Mouse (Mus musculus) midbrain, embryonic 11.5 days (tissue): Measurements from ENCODE around the gene Prss43. TPM values are rescaled to one million over a fixed set of nuclear protein-coding genes. Genes with fewer than 3 reads are reported as not detected.
"Not testable (repeated sequence)": the region's sequence is repeated elsewhere in the genome, so short reads cannot be mapped to it uniquely, and the experiment has no call there.

Source experiments
- ATAC-seq: fragments of 200-750 bp; cut with Nextera tagmentation; 2 replicates; pipeline ENCODE4 v1.8.0; 2017; ENCODE audit warnings: moderate TSS enrichment, moderate library complexity; ENCODE audit not compliant: low FRiP score
- DNase-seq: peaks from one replicate; pipeline ENCODE4 v3.0.0; 2015; ENCODE audit warnings: low spot score; ENCODE audit errors: missing footprints
- H3K27ac ChIP-seq: fragments of 300-500 bp; sonication (generic); 2 replicates; pipeline ENCODE4 v1.5.1; 2014; ENCODE audit warnings: low read depth, low read length
- H3K27me3 ChIP-seq: fragments of 300-500 bp; sonication (generic); 2 replicates; pipeline ENCODE4 v1.6.1; 2014; ENCODE audit warnings: mild to moderate bottlenecking, low read length, moderate library complexity, mixed read lengths; ENCODE audit not compliant: control insufficient read depth, insufficient read depth
- H3K36me3 ChIP-seq: fragments of 300-500 bp; sonication (generic); 2 replicates; pipeline ENCODE4 v1.6.1; 2014; ENCODE audit warnings: mild to moderate bottlenecking, low read length, moderate library complexity, mixed read lengths; ENCODE audit not compliant: control insufficient read depth, insufficient read depth
- H3K4me1 ChIP-seq: fragments of 300-500 bp; sonication (generic); 2 replicates; pipeline ENCODE4 v1.6.1; 2014; ENCODE audit warnings: low read length; ENCODE audit not compliant: control insufficient read depth, insufficient read depth
- H3K4me2 ChIP-seq: fragments of 300-500 bp; sonication (generic); 2 replicates; pipeline ENCODE4 v1.6.1; 2014; ENCODE audit warnings: mild to moderate bottlenecking, moderate library complexity
- H3K4me3 ChIP-seq: fragments of 300-500 bp; sonication (generic); 2 replicates; pipeline ENCODE4 v1.5.1; 2014; ENCODE audit warnings: low read depth, low read length
- H3K9ac ChIP-seq: fragments of 300-500 bp; sonication (generic); 2 replicates; pipeline ENCODE4 v1.6.1; 2014; ENCODE audit warnings: low read length
- H3K9me3 ChIP-seq: fragments of 300-500 bp; sonication (generic); 2 replicates; pipeline ENCODE4 v1.6.1; 2016; ENCODE audit warnings: low read length; ENCODE audit not compliant: control insufficient read depth
- WGBS: fragments of 180-500 bp; shearing (Covaris S2); extraction: QIAGEN DNeasy Blood & Tissue Kit; methylation state at CpG from one replicate; pipeline ENCODE4 v1.1.7; 2014; 5-methylcytosine and 5-hydroxymethylcytosine counted together
- polyA plus RNA-seq: library from polyadenylated mRNA; unstranded; fragments of >200 nt; fragmentation: Nextera tagmentation; extraction: Ambion mirVana; gene quantifications from 2 replicates; pipeline ENCODE4 v1.2.1, GENCODE M21; 2014

Gene Prss43
- polyA plus RNA-seq, 1 experiment from 2014 or later: not detected

- Histone ChIP-seq H3K4me3 (no peak overlapping the region), H3K4me1 (no peaks in the 10 kb centered on the region), H3K9me3 (no peaks in the 10 kb centered on the region), H3K27ac (no peak overlapping the region), H3K9ac (no peak overlapping the region), H3K27me3 (no peaks in the 10 kb centered on the region), H3K4me2 (no peak overlapping the region), H3K36me3 (no peaks in the 10 kb centered on the region)
- no peak for DNase-seq
- WGBS: 84% methylated on average over 10 of the region's 10 CpGs
- no peak for ATAC-seq
Observed at GRCm38 (mm10) chr9:110797013-110797412, 29.5 kb upstream of the Prss43 start.

DNA sequence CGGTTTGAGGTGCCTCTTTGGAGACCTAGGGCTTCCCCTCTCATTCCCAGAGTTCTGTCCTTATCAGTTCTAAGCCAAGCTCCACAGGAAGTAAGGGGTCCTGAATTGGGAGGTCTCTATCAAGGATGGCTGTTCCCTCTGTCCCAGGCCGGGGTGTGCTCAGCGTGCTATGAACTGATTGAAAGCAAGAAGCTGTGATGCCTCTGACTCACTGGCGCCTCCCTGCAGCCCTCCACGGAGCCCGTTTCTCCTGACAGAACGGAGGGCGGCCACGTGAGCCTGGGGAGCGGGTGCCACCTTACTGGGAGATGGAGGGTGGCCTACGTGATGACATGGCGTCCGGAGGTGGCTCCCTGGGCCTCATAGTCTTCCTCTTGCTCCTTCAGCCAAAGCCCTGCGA is 28.6 kb upstream of the Prss43 start, which contains the start of gene Prss42:
Gene Prss42 (plus strand): TSS at position 301 of the 400 bp plus-strand sequence.
- Histone ChIP-seq H3K36me3 (no peaks in the 10 kb centered on the region), H3K9ac (no peak within 1 kb of the TSS), H3K27me3 (no peaks in the 10 kb centered on the region), H3K4me3 (no peak within 1 kb of the TSS), H3K4me2 (no peak within 1 kb of the TSS), H3K27ac (no peak within 1 kb of the TSS), H3K9me3 (no peaks in the 10 kb centered on the region), H3K4me1 (no peaks in the 10 kb centered on the region)
- DNase-seq (no peak), ATAC-seq (no peak)
- WGBS: 94% methylated on average over 14 of the region's 14 CpGs

- H3K4me1 ChIP-seq: no peaks in the 10 kb centered on the region
- H3K9ac ChIP-seq: no peak overlapping the region
- ATAC-seq (no peak), DNase-seq (no peak)
- no peaks in the 10 kb centered on the region for H3K27me3 ChIP-seq
- H3K4me2 ChIP-seq: no peak overlapping the region
- H3K4me3 ChIP-seq: no peak overlapping the region
- no peak overlapping the region for H3K27ac ChIP-seq
- WGBS: 87% methylated on average over 8 of the region's 8 CpGs
- no peaks in the 10 kb centered on the region for H3K36me3 ChIP-seq
- no peaks in the 10 kb centered on the region for H3K9me3 ChIP-seq
Observed at GRCm38 (mm10) chr9:110800834-110801479, 25.5 kb upstream of the Prss43 start.

- Histone ChIP-seq H3K36me3 (no peaks in the 10 kb centered on the region), H3K27me3 (no peaks in the 10 kb centered on the region), H3K4me2 (no peak overlapping the region), H3K9me3 (no peaks in the 10 kb centered on the region), H3K9ac (no peak overlapping the region), H3K4me3 (no peak overlapping the region), H3K4me1 (no peaks in the 10 kb centered on the region), H3K27ac (no peak overlapping the region)
- DNase-seq: no peak
- 68% methylated on average over 4 of the region's 4 CpGs for WGBS
- ATAC-seq: no peak
Observed at GRCm38 (mm10) chr9:110803294-110803693, 23.2 kb upstream of the Prss43 start.

DNA sequence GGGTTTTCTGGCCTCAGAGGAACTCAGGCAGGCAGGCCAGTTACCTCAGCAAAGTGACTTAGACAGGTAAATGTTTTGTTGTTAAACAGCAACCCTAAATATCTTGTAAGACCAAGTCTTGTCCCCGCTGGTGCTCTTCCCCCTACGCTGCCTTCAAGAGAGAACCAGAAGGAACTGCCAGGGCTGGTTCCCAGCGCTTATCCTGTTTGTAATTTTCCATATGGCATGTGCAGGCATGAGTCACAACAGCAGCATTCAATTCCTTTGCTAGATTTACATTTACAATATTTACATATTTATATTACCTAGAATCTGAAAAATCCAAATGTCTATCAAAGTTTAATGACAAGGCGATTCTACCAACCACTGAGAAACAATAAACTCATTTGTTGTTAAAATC is 16.4 kb upstream of the Prss43 start:
- H3K4me3 ChIP-seq: no peak overlapping the region
- no peak overlapping the region for H3K4me2 ChIP-seq
- no peaks in the 10 kb centered on the region for H3K9me3 ChIP-seq
- WGBS: 92% methylated on average over 4 of the region's 4 CpGs
- no peaks in the 10 kb centered on the region for H3K36me3 ChIP-seq
- H3K9ac ChIP-seq: no peak overlapping the region
- DNase-seq (no peak), ATAC-seq (no peak)
- no peaks in the 10 kb centered on the region for H3K4me1 ChIP-seq
- no peak overlapping the region for H3K27ac ChIP-seq
- H3K27me3 ChIP-seq: no peaks in the 10 kb centered on the region

- WGBS: 62% methylated on average over 18 of the region's 18 CpGs
- no peak within 1 kb of the TSS for H3K4me3 ChIP-seq
- no peaks in the 10 kb centered on the region for H3K36me3 ChIP-seq
- H3K4me2 ChIP-seq: no peak within 1 kb of the TSS
- DNase-seq: no peak
- H3K4me1 ChIP-seq: no peaks in the 10 kb centered on the region
- H3K27ac ChIP-seq: no peak within 1 kb of the TSS
- ATAC-seq: no peak
- H3K9ac ChIP-seq: no peak within 1 kb of the TSS
- H3K9me3 ChIP-seq: no peaks in the 10 kb centered on the region
- H3K27me3 ChIP-seq: no peaks in the 10 kb centered on the region
Observed at GRCm38 (mm10) chr9:110813789-110814188, 12.7 kb upstream of the Prss43 start, which contains the start of gene Prss44. Prss44 (plus strand) TSS chr9:110813994.

DNA sequence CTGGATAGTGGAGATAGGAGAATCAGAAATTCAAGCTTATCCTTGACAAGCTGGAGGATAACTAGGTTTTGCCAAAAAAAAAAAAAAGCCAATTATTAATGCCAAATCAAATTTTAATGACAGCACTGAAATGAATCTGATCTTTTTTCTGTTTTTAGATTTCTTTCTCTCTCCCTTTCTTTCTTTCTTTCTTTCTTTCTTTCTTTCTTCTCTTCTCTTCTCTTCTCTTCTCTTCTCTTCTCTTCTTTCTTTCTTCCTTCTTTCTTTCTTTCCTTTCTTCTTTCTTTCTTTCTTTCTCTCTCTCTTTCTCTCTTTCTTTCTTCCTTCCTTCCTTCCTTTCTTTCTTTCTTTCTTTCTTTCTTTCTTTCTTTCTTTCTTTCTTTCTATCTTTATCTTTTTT is 5.9 kb upstream of the Prss43 start:
- not testable (repeated sequence) for H3K4me1 ChIP-seq, DNase-seq, H3K9me3 ChIP-seq, H3K4me2 ChIP-seq, H3K27ac ChIP-seq, H3K27me3 ChIP-seq, H3K36me3 ChIP-seq, H3K4me3 ChIP-seq, ATAC-seq, H3K9ac ChIP-seq

GRCm38 (mm10) chr9:110821436-110821835 is 5.1 kb upstream of the Prss43 start:
- no peak for ATAC-seq
- Histone ChIP-seq H3K4me2 (no peak overlapping the region), H3K9ac (no peak overlapping the region), H3K36me3 (no peaks in the 10 kb centered on the region), H3K9me3 (no peaks in the 10 kb centered on the region), H3K4me3 (no peak overlapping the region), H3K27ac (no peak overlapping the region), H3K4me1 (no peaks in the 10 kb centered on the region), H3K27me3 (no peaks in the 10 kb centered on the region)
- no peak for DNase-seq
- WGBS: 88% methylated on average over 7 of the region's 7 CpGs

GRCm38 (mm10) chr9:110825426-110825825 is 1.1 kb upstream of the Prss43 start:
- H3K4me1 ChIP-seq: no peaks in the 10 kb centered on the region
- 78% methylated on average over 4 of the region's 4 CpGs for WGBS
- ATAC-seq: no peak
- no peak overlapping the region for H3K9ac ChIP-seq
- H3K27ac ChIP-seq: no peak overlapping the region
- no peak overlapping the region for H3K4me2 ChIP-seq
- no peaks in the 10 kb centered on the region for H3K27me3 ChIP-seq
- H3K9me3 ChIP-seq: no peaks in the 10 kb centered on the region
- no peaks in the 10 kb centered on the region for H3K36me3 ChIP-seq
- no peak for DNase-seq
- no peak overlapping the region for H3K4me3 ChIP-seq
